Mouse (Mus musculus) E14TG2a.4 (cell line): ENCODE data around the gene Sufu.

Experiments used
- H3K27me3 ChIP-seq: 2 replicates; pipeline ENCODE4 v1.6.1; 2014; ENCODE audit warnings: low read length, control low read depth; ENCODE audit not compliant: insufficient read depth
- H3K36me3 ChIP-seq: 2 replicates; pipeline ENCODE4 v1.6.1; 2014; ENCODE audit warnings: low read length, control low read depth; ENCODE audit not compliant: insufficient read depth
- H3K4me1 ChIP-seq: replicated peaks from 2 replicates; pipeline ENCODE4 v1.6.1; 2014; ENCODE audit warnings: low read depth, low read length, control low read depth
- H3K4me3 ChIP-seq: replicated peaks from 2 replicates; pipeline ENCODE4 v1.5.1; 2014; ENCODE audit warnings: mild to moderate bottlenecking, low read length
- H3K9me3 ChIP-seq: 2 replicates; pipeline ENCODE4 v1.6.1; 2014; ENCODE audit warnings: low read length, control low read depth
- CTCF ChIP-seq: conservative IDR thresholded peaks from 2 replicates; pipeline ENCODE4 v1.5.1; 2014; ENCODE audit warnings: low read length
- NANOG ChIP-seq: IDR thresholded peaks from 2 replicates; pipeline ENCODE4 v1.6.1; 2014; ENCODE audit warnings: borderline replicate concordance, low read length, mixed read lengths
- POU5F1 ChIP-seq: IDR thresholded peaks from 2 replicates; pipeline ENCODE4 v1.6.1; 2014; ENCODE audit warnings: low read length, borderline replicate concordance

Gene Sufu

GRCm38 (mm10) chr19:46413969-46414368 is 17.3 kb downstream of the Sufu start:
- TF ChIP-seq NANOG (no peak), CTCF (no peak), POU5F1 (no peak)
- Histone ChIP-seq H3K27me3 (no peaks in the 10 kb centered on the region), H3K9me3 (no peaks in the 10 kb centered on the region), H3K36me3 (peaks cover 4% of the 10 kb centered on the region; the same call in 1 of the 2 replicates), H3K4me3 (no peak overlapping the region), H3K4me1 (peaks cover 24% of the 10 kb centered on the region)

GRCm38 (mm10) chr19:46414486-46414885 is 17.8 kb downstream of the Sufu start:
- Histone ChIP-seq H3K9me3 (no peaks in the 10 kb centered on the region), H3K36me3 (peaks cover 4% of the 10 kb centered on the region; the same call in 1 of the 2 replicates), H3K4me3 (no peak overlapping the region), H3K4me1 (peaks cover 18% of the 10 kb centered on the region), H3K27me3 (no peaks in the 10 kb centered on the region)
- TF ChIP-seq POU5F1, result no peak
- TF ChIP-seq CTCF, result no peak
- TF ChIP-seq NANOG, result no peak

GRCm38 (mm10) chr19:46416276-46416675 is 19.6 kb downstream of the Sufu start:
- no peak overlapping the region for H3K4me3 ChIP-seq
- TF ChIP-seq CTCF (no peak), POU5F1 (no peak), NANOG (no peak)
- no peaks in the 10 kb centered on the region for H3K27me3 ChIP-seq
- H3K9me3 ChIP-seq, result no peaks in the 10 kb centered on the region
- H3K4me1 ChIP-seq, result peaks cover 31% of the 10 kb centered on the region
- peaks cover 4% of the 10 kb centered on the region; the same call in 1 of the 2 replicates for H3K36me3 ChIP-seq

- Histone ChIP-seq H3K36me3 (no peaks in the 10 kb centered on the region), H3K4me1 (peaks cover 32% of the 10 kb centered on the region), H3K4me3 (no peak overlapping the region), H3K9me3 (no peaks in the 10 kb centered on the region), H3K27me3 (0 out of 2 replicates have a peak, but pooled peaks cover 3% of the 10 kb centered on the region)
- TF ChIP-seq NANOG, result no peak
- no peak for TF ChIP-seq POU5F1
- no peak for TF ChIP-seq CTCF
Observed at GRCm38 (mm10) chr19:46418051-46418450, 21.4 kb downstream of the Sufu start.

GRCm38 (mm10) chr19:46420410-46420809 is 23.7 kb downstream of the Sufu start:
- no peak for TF ChIP-seq NANOG
- TF ChIP-seq POU5F1, result no peak
- TF ChIP-seq CTCF, result no peak
- H3K4me1 ChIP-seq, result peaks cover 27% of the 10 kb centered on the region
- no peaks in the 10 kb centered on the region for H3K9me3 ChIP-seq
- H3K4me3 ChIP-seq, result no peak overlapping the region
- 0 out of 2 replicates have a peak, but pooled peaks cover 3% of the 10 kb centered on the region for H3K27me3 ChIP-seq
- H3K36me3 ChIP-seq, result peaks cover 5% of the 10 kb centered on the region; the same call in 1 of the 2 replicates

- Histone ChIP-seq H3K36me3 (peaks cover 9% of the 10 kb centered on the region; the same call in 1 of the 2 replicates), H3K4me3 (no peak overlapping the region), H3K9me3 (no peaks in the 10 kb centered on the region), H3K4me1 (peaks cover 26% of the 10 kb centered on the region), H3K27me3 (0 out of 2 replicates have a peak, but pooled peaks cover 5% of the 10 kb centered on the region)
- no peak for TF ChIP-seq CTCF
- TF ChIP-seq POU5F1, result no peak
- no peak for TF ChIP-seq NANOG
Observed at GRCm38 (mm10) chr19:46422384-46423338, 26.0 kb downstream of the Sufu start.

- H3K36me3 ChIP-seq, result peaks cover 9% of the 10 kb centered on the region; the same call in 1 of the 2 replicates
Observed at GRCm38 (mm10) chr19:46425266-46425665, 28.6 kb downstream of the Sufu start.

GRCm38 (mm10) chr19:46426488-46426887 is 29.8 kb downstream of the Sufu start:
- TF ChIP-seq NANOG, result no peak
- TF ChIP-seq CTCF, result no peak
- TF ChIP-seq POU5F1, result no peak
- H3K4me1 ChIP-seq, result peaks cover 15% of the 10 kb centered on the region
- peaks cover 9% of the 10 kb centered on the region; the same call in 1 of the 2 replicates for H3K36me3 ChIP-seq
- H3K27me3 ChIP-seq, result peaks cover 19% of the 10 kb centered on the region
- no peaks in the 10 kb centered on the region for H3K9me3 ChIP-seq
- no peak overlapping the region for H3K4me3 ChIP-seq

More at GRCm38 (mm10) chr19:46425266-46425665, 28.6 kb downstream of the Sufu start:
- Histone ChIP-seq H3K9me3 (no peaks in the 10 kb centered on the region), H3K4me3 (no peak overlapping the region), H3K4me1 (peaks cover 15% of the 10 kb centered on the region), H3K27me3 (peaks cover 15% of the 10 kb centered on the region)
- TF ChIP-seq NANOG, result no peak
- TF ChIP-seq CTCF, result no peak
- no peak for TF ChIP-seq POU5F1

GRCm38 (mm10) chr19:46429250-46429649 is 32.6 kb downstream of the Sufu start:
- H3K9me3 ChIP-seq, result no peaks in the 10 kb centered on the region
- peaks cover 27% of the 10 kb centered on the region for H3K4me1 ChIP-seq
- TF ChIP-seq POU5F1 (no peak), NANOG (no peak), CTCF (no peak)
- H3K4me3 ChIP-seq, result no peak overlapping the region
- peaks cover 9% of the 10 kb centered on the region; the same call in 1 of the 2 replicates for H3K36me3 ChIP-seq
- H3K27me3 ChIP-seq, result peaks cover 42% of the 10 kb centered on the region
